In genomic region chr11:96631521-96631920, GRCm38 (mm10) we compare ENCODE assay signal across 23 mouse cellular contexts.
"Had no signal": no experiment of that assay in that cellular context is flagged by ENCODE, and none has a peak within 500 bp of the region (broad histone marks: within the 10 kb centered on the region; RNA-seq: fewer than 3 reads in every experiment).

No protein-coding gene starts in this region.

- H3K4me3 ChIP-seq: kidney, embryonic 15.5 days; left cerebral cortex, adult 2 months; limb, embryonic 12.5 days; limb, embryonic 15.5 days; liver, embryonic 12.5 days; liver, embryonic 15.5 days; megakaryocyte, embryonic 14.5 days; midbrain, embryonic 10.5 days; midbrain, embryonic 13.5 days; myocyte; stomach, embryonic 15.5 days had no signal

- H3K4me1 ChIP-seq: limb, embryonic 15.5 days; liver, embryonic 12.5 days; midbrain, embryonic 10.5 days; stomach, embryonic 15.5 days had no signal

- H3K27ac ChIP-seq: kidney, embryonic 15.5 days; left cerebral cortex, adult 2 months; limb, embryonic 12.5 days; limb, embryonic 15.5 days; liver, embryonic 12.5 days; liver, embryonic 15.5 days; midbrain, embryonic 10.5 days; midbrain, embryonic 13.5 days; stomach, embryonic 15.5 days had no signal

- H3K27me3 ChIP-seq: midbrain, embryonic 13.5 days; stomach, embryonic 15.5 days had no signal

- H3K36me3 ChIP-seq: kidney, embryonic 15.5 days; limb, embryonic 12.5 days; limb, embryonic 15.5 days; liver, embryonic 12.5 days; liver, embryonic 15.5 days; midbrain, embryonic 10.5 days; midbrain, embryonic 13.5 days; stomach, embryonic 15.5 days had no signal

- H3K9ac ChIP-seq: kidney, embryonic 15.5 days; limb, embryonic 12.5 days; limb, embryonic 15.5 days; liver, embryonic 12.5 days; liver, embryonic 15.5 days; midbrain, embryonic 13.5 days; stomach, embryonic 15.5 days had no signal

- DNase-seq: kidney, adult 8-10 months; kidney, postnatal 10 days; kidney, postnatal 36 days; layer of hippocampus, postnatal 36 days; lung, adult 2 months; lung, postnatal 10 days; lung, postnatal 36 days; retina, postnatal 1 day; right cerebral cortex, postnatal 25 days; spleen, adult 18-20 months; thymus, postnatal 25 days had no signal

- H3K9me3 ChIP-seq: kidney, embryonic 15.5 days; limb, embryonic 12.5 days; limb, embryonic 15.5 days; liver, embryonic 12.5 days; liver, embryonic 15.5 days; megakaryocyte, embryonic 14.5 days; midbrain, embryonic 10.5 days; midbrain, embryonic 13.5 days; stomach, embryonic 15.5 days had no signal

- ATAC-seq: liver, embryonic 12.5 days; midbrain, embryonic 13.5 days; midbrain, embryonic 16.5 days had no signal

- H3K4me2 ChIP-seq: kidney, embryonic 15.5 days; limb, embryonic 12.5 days; limb, embryonic 15.5 days; liver, embryonic 12.5 days; liver, embryonic 15.5 days; midbrain, embryonic 13.5 days; stomach, embryonic 15.5 days had no signal
